Mouse (Mus musculus): Measurements from ENCODE around the gene Btbd35f2.
"Not testable (repeated sequence)": the region's sequence is repeated elsewhere in the genome, so short reads cannot be mapped to it uniquely, and the experiment has no call there.

The Btbd35f2 gene

GRCm38 (mm10) chrX:32278094-32278493, at the start of gene Btbd35f2:
Btbd35f2 (plus strand) TSS chrX:32278394.
- not testable (repeated sequence) for DNase-seq (ENCODE audit: low read depth)
